21 mouse cellular contexts compared by ENCODE assay signal in the genomic region with DNA sequence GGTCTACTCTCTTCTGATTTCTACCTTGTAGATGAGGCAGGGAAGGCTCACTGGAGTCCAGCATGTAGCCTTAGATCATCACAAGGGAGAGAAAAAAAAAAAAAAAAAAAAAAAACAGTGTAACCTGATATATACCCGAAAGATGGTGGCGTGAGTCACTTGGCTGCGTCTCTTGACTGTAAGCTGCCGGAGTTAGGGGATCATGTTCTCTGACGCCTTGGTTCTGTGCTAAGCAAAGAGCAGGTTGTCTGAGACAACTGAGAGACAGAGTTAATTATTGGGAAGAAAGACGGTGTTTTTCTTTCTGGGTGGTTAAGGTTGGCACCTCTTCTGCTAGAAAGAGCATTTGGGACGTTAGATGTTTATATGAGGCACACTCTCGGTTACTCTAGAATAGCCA. TPM values are rescaled to one million over a fixed set of nuclear protein-coding genes. Genes with fewer than 3 reads are reported as not detected.
"Had no signal": no experiment of that assay in that cellular context is flagged by ENCODE, and none has a peak within 500 bp of the region (broad histone marks: within the 10 kb centered on the region; RNA-seq: fewer than 3 reads in every experiment).

No protein-coding gene starts in this region.

- DNase-seq: lung, embryonic 14.5 days; lung, postnatal 14 days; right cerebral cortex, postnatal 14 days; thymus, adult 2 months; thymus, postnatal 25 days had no signal

- H3K36me3 ChIP-seq: limb, embryonic 10.5 days; stomach, embryonic 15.5 days had no signal

- H3K9me3 ChIP-seq: limb, embryonic 10.5 days; stomach, embryonic 15.5 days had no signal

- ATAC-seq: midbrain, embryonic 16.5 days had no signal

- H3K27me3 ChIP-seq: megakaryocyte, embryonic 14.5 days; stomach, embryonic 15.5 days had no signal

- H3K4me2 ChIP-seq: lung, embryonic 14.5 days; midbrain, embryonic 11.5 days; stomach, embryonic 15.5 days had no signal

- H3K9ac ChIP-seq: liver, embryonic 14.5 days; lung, embryonic 14.5 days; stomach, embryonic 15.5 days had no signal

- H3K27ac ChIP-seq: left cerebral cortex, adult 2 months; limb, embryonic 10.5 days; liver, embryonic 14.5 days; macrophage; stomach, embryonic 15.5 days had no signal

- H3K4me1 ChIP-seq: limb, embryonic 10.5 days; megakaryocyte, embryonic 14.5 days; stomach, embryonic 15.5 days had no signal

- H3K4me3 ChIP-seq: left cerebral cortex, adult 2 months; limb, embryonic 10.5 days; megakaryocyte, embryonic 14.5 days; stomach, embryonic 15.5 days had no signal

RNA-seq across cellular contexts. Expression of a gene that starts 4.1 kb away (rescaled TPM):
- total RNA-seq: layer of hippocampus, postnatal 14 days; left cerebral cortex, adult 2 months; left cerebral cortex, postnatal 14 days had no signal
- polyA plus RNA-seq: limb, embryonic 10.5 days; macrophage; midbrain, embryonic 11.5 days; midbrain, embryonic 16.5 days; neural tube, embryonic 14.5 days had no signal

RNA-seq across cellular contexts. Expression of a gene that starts 26.9 kb away (rescaled TPM):
- total RNA-seq: layer of hippocampus, adult 8-10 months; layer of hippocampus, postnatal 14 days; left cerebral cortex, adult 2 months; left cerebral cortex, postnatal 14 days had no signal
- polyA plus RNA-seq: limb, embryonic 10.5 days; limb, embryonic 14.5 days; lung, embryonic 14.5 days; macrophage; midbrain, embryonic 11.5 days; midbrain, embryonic 16.5 days; neural tube, embryonic 14.5 days; testis, adult 2 months; urinary bladder, adult 2 months had no signal

RNA-seq across cellular contexts. Expression of a gene that starts 50.7 kb away (rescaled TPM):
- polyA plus RNA-seq: limb, embryonic 10.5 days; liver, embryonic 14.5 days; lung, embryonic 14.5 days; macrophage; midbrain, embryonic 11.5 days; midbrain, embryonic 16.5 days; neural tube, embryonic 14.5 days; spleen, adult 2 months; stomach, embryonic 15.5 days; urinary bladder, adult 2 months had no signal

RNA-seq across cellular contexts. Expression of a gene that starts 58.2 kb away (rescaled TPM):
- total RNA-seq: layer of hippocampus, adult 8-10 months; layer of hippocampus, postnatal 14 days; left cerebral cortex, adult 2 months; left cerebral cortex, postnatal 14 days had no signal
- polyA plus RNA-seq: limb, embryonic 10.5 days; lung, embryonic 14.5 days; macrophage; midbrain, embryonic 11.5 days; midbrain, embryonic 16.5 days; urinary bladder, adult 2 months had no signal
